Mouse (Mus musculus) gastrocnemius, postnatal 10 days (tissue): ENCODE results near the gene Parg. TPM values are rescaled to one million over a fixed set of nuclear protein-coding genes. Genes with fewer than 3 reads are reported as not detected.

ENCODE experiments used
- DNase-seq: peaks from one replicate; pipeline ENCODE4 v3.0.0; 2021; ENCODE audit warnings: mixed read lengths
- total RNA-seq, 2 experiments: library from RNA; stranded (reverse); gene quantifications; 2 replicates each; pipeline ENCODE4 v1.2.3; 2021

Parg gene
- total RNA-seq, 2 experiments from 2014 or later: 20.4 to 23.6 TPM

DNA sequence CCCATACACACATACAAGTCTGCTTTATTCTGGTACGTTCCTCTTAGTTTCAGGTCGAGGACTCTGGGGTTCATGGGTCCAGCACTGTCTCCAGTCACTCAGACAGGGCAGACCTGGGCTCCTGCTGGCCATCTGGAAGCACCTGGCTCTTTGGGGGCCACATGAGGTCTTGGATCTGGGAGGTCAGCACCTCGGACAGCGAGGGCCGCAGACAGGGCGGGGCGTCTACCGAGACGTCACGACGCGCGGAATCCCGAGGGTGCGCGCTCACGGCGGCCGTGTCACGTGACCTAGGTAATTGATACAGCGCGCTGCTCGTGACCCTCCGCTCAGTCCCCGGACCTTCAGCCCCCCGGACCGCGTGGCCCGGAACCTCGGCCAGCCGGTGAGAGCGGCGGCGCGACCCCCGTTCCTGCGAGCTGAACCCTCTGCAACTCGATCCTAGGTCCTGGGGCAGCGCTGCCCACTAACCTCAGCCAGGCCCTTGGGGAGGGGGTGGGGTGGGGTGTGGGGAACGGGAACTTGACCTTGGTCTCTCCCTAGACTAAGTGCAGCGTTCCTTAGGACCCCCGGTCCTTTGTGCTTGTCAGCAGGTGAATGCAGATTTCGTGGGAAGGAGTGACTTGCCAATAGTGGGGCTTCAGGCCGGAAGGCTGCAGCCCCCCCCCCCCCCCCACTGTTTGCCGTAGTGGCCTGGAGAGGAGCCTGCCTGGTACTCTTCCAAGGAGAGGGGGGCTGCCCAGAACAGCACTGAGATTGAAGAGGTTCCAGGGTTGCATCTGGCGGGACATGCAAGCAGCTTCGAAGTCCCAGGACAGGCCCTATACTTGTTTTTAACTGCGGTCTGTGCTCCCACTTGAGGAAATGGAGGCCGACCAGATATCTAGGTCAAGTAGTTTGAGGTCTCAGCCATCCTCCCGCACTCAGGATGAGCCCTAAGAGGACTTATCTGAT, 120.3 kb downstream of the Parg start, which contains the start of gene Ogdhl:
Ogdhl (plus strand) TSS at position 288 of the 954 bp plus-strand sequence.
- peak; percentile 75 for DNase-seq

- DNase-seq: no peak
Observed at GRCm38 (mm10) chr14:32323221-32323620, 121.5 kb downstream of the Parg start.

GRCm38 (mm10) chr14:32327366-32327765, 125.6 kb downstream of the Parg start:
- no peak for DNase-seq

DNA sequence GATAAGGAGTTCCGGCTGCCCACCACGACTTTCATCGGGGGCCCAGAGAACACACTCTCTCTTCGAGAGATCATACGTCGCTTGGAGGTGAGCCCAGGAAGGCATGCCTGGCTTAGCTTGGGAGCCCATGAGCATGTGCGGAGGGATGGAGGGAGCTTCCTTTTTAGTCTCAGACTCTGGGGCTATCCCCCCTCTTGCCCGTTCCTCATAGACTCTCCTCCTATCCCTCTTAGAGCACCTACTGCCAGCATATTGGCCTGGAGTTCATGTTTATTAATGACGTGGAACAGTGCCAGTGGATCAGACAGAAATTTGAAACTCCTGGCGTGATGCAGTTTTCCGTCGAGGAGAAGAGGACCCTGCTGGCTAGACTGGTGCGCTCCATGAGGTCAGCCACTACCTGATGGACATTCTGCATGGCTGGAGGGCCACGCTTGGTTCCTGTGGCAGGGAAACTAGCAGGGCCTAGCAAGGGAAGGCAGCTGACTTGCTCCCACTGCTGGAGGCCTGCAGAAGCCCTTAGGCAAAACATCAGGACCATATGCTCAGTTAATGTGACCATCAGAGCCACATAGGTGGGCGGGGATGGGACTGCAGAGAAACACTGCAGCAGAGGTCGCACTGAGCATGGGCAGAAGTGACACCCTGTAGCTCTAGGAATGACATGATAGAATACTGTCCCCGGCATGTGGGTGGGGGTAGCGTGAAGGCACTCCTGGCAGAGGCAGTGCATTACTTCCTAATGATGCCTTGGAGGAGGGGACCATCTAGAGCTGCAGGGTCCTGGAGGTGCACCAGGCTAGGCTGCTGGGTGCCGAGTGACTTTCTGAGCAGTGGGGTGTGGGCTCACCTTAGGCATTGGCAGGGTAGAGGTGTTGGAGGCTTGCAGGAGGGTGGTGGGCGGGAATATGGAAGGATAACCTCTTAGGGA, 131.0 kb downstream of the Parg start:
- no peak for DNase-seq

DNA sequence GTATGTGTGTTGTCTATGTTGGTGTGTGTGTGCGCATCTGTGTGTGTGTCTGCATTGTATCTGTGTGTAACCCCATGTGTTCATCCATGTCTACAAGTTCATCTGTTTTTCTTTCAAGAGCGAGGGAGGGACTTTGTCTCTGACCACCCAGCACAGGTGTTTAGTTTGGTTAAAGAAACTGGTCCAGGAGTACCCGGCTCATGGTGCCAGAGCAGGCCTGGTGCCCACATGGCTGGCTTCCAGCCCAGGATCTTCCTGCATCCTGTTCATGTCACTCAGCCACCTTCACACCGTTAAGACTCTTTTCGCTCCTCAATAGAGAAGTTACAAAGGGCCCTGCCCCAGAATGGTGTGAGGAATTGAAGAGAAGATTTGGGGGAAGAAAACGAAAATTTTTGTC, 134.3 kb downstream of the Parg start:
- DNase-seq: no peak

DNA sequence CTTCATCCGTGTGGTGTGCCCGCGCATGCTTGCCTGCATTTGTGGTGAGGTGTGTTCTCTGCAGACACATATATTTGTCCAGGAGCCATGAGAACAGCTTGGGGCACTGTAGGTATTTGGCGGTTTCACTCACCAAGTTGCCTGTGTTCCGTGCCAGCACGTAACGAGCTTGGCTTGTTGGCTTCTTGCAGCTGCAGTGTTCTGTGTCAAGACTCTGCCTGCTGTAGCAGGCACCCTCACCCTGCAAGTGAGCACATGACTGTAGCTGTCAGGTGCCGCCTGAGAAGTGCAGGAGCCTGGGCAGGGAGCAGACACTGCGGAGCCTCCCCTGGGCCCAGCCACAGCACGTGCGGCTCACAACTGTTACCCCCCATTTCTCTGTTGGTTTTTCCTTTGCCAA, 134.8 kb downstream of the Parg start:
- DNase-seq: no peak

GRCm38 (mm10) chr14:32341823-32342222, 140.1 kb downstream of the Parg start:
- DNase-seq: no peak

- no peak for DNase-seq
Observed at GRCm38 (mm10) chr14:32344176-32344575, 142.4 kb downstream of the Parg start.

DNA sequence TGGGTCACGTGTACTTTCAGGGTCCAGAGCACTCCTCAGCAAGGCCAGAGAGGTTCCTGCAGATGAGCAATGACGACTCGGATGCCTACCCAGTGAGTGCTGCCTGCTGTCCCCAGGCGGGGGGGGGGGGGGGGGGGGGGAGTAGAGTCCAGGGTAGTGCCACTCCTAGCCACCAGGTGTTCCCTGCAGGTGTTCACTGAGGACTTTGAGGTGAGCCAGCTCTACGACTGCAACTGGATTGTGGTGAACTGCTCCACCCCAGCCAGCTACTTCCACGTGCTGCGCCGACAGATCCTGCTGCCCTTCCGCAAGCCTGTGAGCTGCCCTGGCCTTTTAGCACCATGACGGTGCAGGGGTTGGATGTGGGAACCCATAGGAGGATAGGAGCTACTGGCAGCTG, 142.9 kb downstream of the Parg start:
- DNase-seq: no peak

Other genes starting within 250 kb of the Parg start
- 10 to 100 TPM; 22.2 to 23.2 TPM for gene Galnt15, start 173.0 kb upstream of the Parg start, total RNA-seq
- 10 to 100 TPM; 18.7 to 19.9 TPM for gene Oxnad1, start 116.6 kb upstream of the Parg start, total RNA-seq
- gene Dph3, start 116.2 kb upstream of the Parg start, total RNA-seq: 10 to 100 TPM; 68.3 to 74.9 TPM
- gene Msmb, start 59.9 kb upstream of the Parg start, total RNA-seq: not detected
- gene Ncoa4, start 42.1 kb upstream of the Parg start, total RNA-seq: 10 to 100 TPM; 44.8 to 56.8 TPM
- 100 to 1,000 TPM; 144 to 169 TPM for gene Timm23, start 51 bp upstream of the Parg start, total RNA-seq
- gene Ogdhl, start 120.1 kb downstream of the Parg start, total RNA-seq: 1 to 10 TPM; 1.7 to 2.3 TPM
- gene 1700024G13Rik, start 186.4 kb downstream of the Parg start, total RNA-seq: not detected